Mouse (Mus musculus) embryonic facial prominence, embryonic 14.5 days (tissue): Measurements from ENCODE around the gene Olfr1152. TPM values are rescaled to one million over a fixed set of nuclear protein-coding genes. Genes with fewer than 3 reads are reported as not detected.

Experiments used
- ATAC-seq: fragments of 200-750 bp; cut with Nextera tagmentation; 2 replicates; pipeline ENCODE4 v1.8.0; 2017; ENCODE audit warnings: low read depth, moderate number of reproducible peaks, moderate TSS enrichment
- DNase-seq: peaks from one replicate; pipeline ENCODE4 v3.0.0-alpha.2; 2015; ENCODE audit warnings: low spot score
- H3K27ac ChIP-seq: fragments of 300-500 bp; sonication (generic); replicated peaks from 2 replicates; pipeline ENCODE4 v1.5.1; 2014; ENCODE audit warnings: low read depth, mild to moderate bottlenecking, low read length, moderate library complexity
- H3K27me3 ChIP-seq: fragments of 300-500 bp; sonication (generic); replicated peaks from 2 replicates; pipeline ENCODE4 v1.6.1; 2014; ENCODE audit warnings: low read length; ENCODE audit not compliant: control insufficient read depth, insufficient read depth
- H3K36me3 ChIP-seq: fragments of 300-500 bp; sonication (generic); 2 replicates; pipeline ENCODE4 v1.6.1; 2014; ENCODE audit warnings: low read length, mixed read lengths; ENCODE audit not compliant: control insufficient read depth, insufficient read depth
- H3K4me1 ChIP-seq: fragments of 300-500 bp; sonication (generic); 2 replicates; pipeline ENCODE4 v1.6.1; 2014; ENCODE audit warnings: antibody characterized with exemption, low read length; ENCODE audit not compliant: control insufficient read depth, insufficient read depth
- H3K4me2 ChIP-seq: fragments of 300-500 bp; sonication (generic); 2 replicates; pipeline ENCODE4 v1.6.1; 2014; ENCODE audit warnings: low read depth, mild to moderate bottlenecking, low read length, moderate library complexity, mixed read lengths
- H3K4me3 ChIP-seq: fragments of 300-500 bp; sonication (generic); 2 replicates; pipeline ENCODE4 v1.5.1; 2014; ENCODE audit warnings: low read depth, mild to moderate bottlenecking, low read length
- H3K9ac ChIP-seq: fragments of 300-500 bp; sonication (generic); 2 replicates; pipeline ENCODE4 v1.6.1; 2014; ENCODE audit warnings: low read depth, mild to moderate bottlenecking, low read length, moderate library complexity, mixed read lengths
- H3K9me3 ChIP-seq: fragments of 300-500 bp; sonication (generic); 2 replicates; pipeline ENCODE4 v1.6.1; 2016; ENCODE audit warnings: low read length; ENCODE audit not compliant: control insufficient read depth
- WGBS: fragments of 180-500 bp; shearing (Covaris S2); extraction: QIAGEN DNeasy Blood & Tissue Kit; methylation state at CpG from one replicate; pipeline ENCODE4 v1.1.7; 2014; 5-methylcytosine and 5-hydroxymethylcytosine counted together
- polyA plus RNA-seq: library from polyadenylated mRNA; unstranded; fragments of >200 nt; fragmentation: Nextera tagmentation; extraction: Ambion mirVana; gene quantifications from 2 replicates; pipeline ENCODE4 v1.2.1, GENCODE M21; 2014

The Olfr1152 gene
- polyA plus RNA-seq: 0.06 TPM in 1 of 2 replicates, not detected in the other

GRCm38 (mm10) chr2:87866192-87866591 is at the start of gene Olfr1152:
Gene Olfr1152, plus strand, starts transcription at chr2:87866492.
- Histone ChIP-seq H3K4me1 (no peaks in the 10 kb centered on the region), H3K9me3 (no peaks in the 10 kb centered on the region)
- DNase-seq: no peak

GRCm38 (mm10) chr2:87830233-87830632 is 36.1 kb upstream of the Olfr1152 start, which contains the start of gene Olfr1148:
Gene Olfr1148, plus strand, starts transcription at chr2:87830533.
- H3K27me3 ChIP-seq: no peaks in the 10 kb centered on the region
- ATAC-seq (no peak), DNase-seq (no peak)
- no peak within 1 kb of the TSS for H3K9ac ChIP-seq
- H3K4me2 ChIP-seq: no peak within 1 kb of the TSS
- no peaks in the 10 kb centered on the region for H3K4me1 ChIP-seq
- no peaks in the 10 kb centered on the region for H3K9me3 ChIP-seq
- H3K4me3 ChIP-seq: no peak within 1 kb of the TSS
- H3K27ac ChIP-seq: no peak within 1 kb of the TSS
- WGBS: 95% methylated on average over 1 of the region's 1 CpGs
- H3K36me3 ChIP-seq: no peaks in the 10 kb centered on the region

More at GRCm38 (mm10) chr2:87866192-87866591, at the start of gene Olfr1152:
- Histone ChIP-seq H3K4me2 (no peak within 1 kb of the TSS), H3K27ac (no peak within 1 kb of the TSS), H3K9ac (no peak within 1 kb of the TSS), H3K36me3 (no peaks in the 10 kb centered on the region), H3K27me3 (no peaks in the 10 kb centered on the region), H3K4me3 (no peak within 1 kb of the TSS)
- ATAC-seq: no peak

GRCm38 (mm10) chr2:87843693-87844092 is 22.6 kb upstream of the Olfr1152 start, which contains the start of gene Olfr1150-ps1:
Gene Olfr1150-ps1, plus strand, starts transcription at chr2:87843993.
- Histone ChIP-seq H3K9me3 (no peaks in the 10 kb centered on the region), H3K4me2 (no peak within 1 kb of the TSS), H3K27ac (no peak within 1 kb of the TSS), H3K36me3 (no peaks in the 10 kb centered on the region), H3K4me1 (no peaks in the 10 kb centered on the region), H3K4me3 (no peak within 1 kb of the TSS), H3K9ac (no peak within 1 kb of the TSS), H3K27me3 (no peaks in the 10 kb centered on the region)
- no peak for ATAC-seq
- DNase-seq: no peak
- 78% methylated on average over 1 of the region's 1 CpGs for WGBS

GRCm38 (mm10) chr2:87855562-87855961 is 10.7 kb upstream of the Olfr1152 start, which contains the start of gene Olfr1151:
Gene Olfr1151, plus strand, starts transcription at chr2:87855862.
- H3K4me2 ChIP-seq: no peak within 1 kb of the TSS
- no peak for DNase-seq
- ATAC-seq: no peak
- no peak within 1 kb of the TSS for H3K9ac ChIP-seq
- H3K27ac ChIP-seq: no peak within 1 kb of the TSS
- H3K9me3 ChIP-seq: no peaks in the 10 kb centered on the region
- H3K36me3 ChIP-seq: no peaks in the 10 kb centered on the region
- 89% methylated on average over 1 of the region's 1 CpGs for WGBS
- H3K4me3 ChIP-seq: no peak within 1 kb of the TSS
- no peaks in the 10 kb centered on the region for H3K27me3 ChIP-seq
- H3K4me1 ChIP-seq: no peaks in the 10 kb centered on the region

- WGBS: 66% methylated on average over 1 of the region's 1 CpGs
- DNase-seq: no peak
- H3K9ac ChIP-seq: no peak within 1 kb of the TSS
- H3K4me3 ChIP-seq: no peak within 1 kb of the TSS
- no peaks in the 10 kb centered on the region for H3K4me1 ChIP-seq
- no peak for ATAC-seq
- no peak within 1 kb of the TSS for H3K4me2 ChIP-seq
- H3K9me3 ChIP-seq: no peaks in the 10 kb centered on the region
- H3K27me3 ChIP-seq: no peaks in the 10 kb centered on the region
- no peak within 1 kb of the TSS for H3K27ac ChIP-seq
- H3K36me3 ChIP-seq: no peaks in the 10 kb centered on the region
Observed at GRCm38 (mm10) chr2:87894662-87895061, 28.4 kb downstream of the Olfr1152 start, which contains the start of gene Olfr1153. Gene Olfr1153, plus strand, starts transcription at chr2:87894962.

- 86% methylated on average over 1 of the region's 1 CpGs for WGBS
- H3K4me1 ChIP-seq: no peaks in the 10 kb centered on the region
- H3K36me3 ChIP-seq: no peaks in the 10 kb centered on the region
- DNase-seq: no peak
- no peak within 1 kb of the TSS for H3K27ac ChIP-seq
- no peak within 1 kb of the TSS for H3K4me2 ChIP-seq
- H3K4me3 ChIP-seq: no peak within 1 kb of the TSS
- no peak within 1 kb of the TSS for H3K9ac ChIP-seq
- H3K9me3 ChIP-seq: no peaks in the 10 kb centered on the region
- no peaks in the 10 kb centered on the region for H3K27me3 ChIP-seq
- no peak for ATAC-seq
Observed at GRCm38 (mm10) chr2:87905066-87905465, 38.8 kb downstream of the Olfr1152 start, which contains the start of gene Olfr1154. Gene Olfr1154, minus strand, starts transcription at chr2:87905166.

Other genes starting within 250 kb of the Olfr1152 start
- not detected in 2 replicates for gene Olfr1131, start 239.4 kb upstream of the Olfr1152 start, polyA plus RNA-seq
- gene Olfr1132, start 229.0 kb upstream of the Olfr1152 start, polyA plus RNA-seq: not detected in 2 replicates
- 0.29 TPM in 1 of 2 replicates, not detected in the other for gene Olfr1133, start 219.1 kb upstream of the Olfr1152 start, polyA plus RNA-seq
- not detected in 2 replicates for gene Olfr1134, start 208.0 kb upstream of the Olfr1152 start, polyA plus RNA-seq
- gene Olfr1135, start 192.8 kb upstream of the Olfr1152 start, polyA plus RNA-seq: not detected in 2 replicates
- gene Olfr1136, start 172.5 kb upstream of the Olfr1152 start, polyA plus RNA-seq: not detected in 2 replicates
- gene Olfr1137, start 153.3 kb upstream of the Olfr1152 start, polyA plus RNA-seq: not detected in 2 replicates
- gene Olfr1138, start 126.5 kb upstream of the Olfr1152 start, polyA plus RNA-seq: not detected in 2 replicates
- not detected in 2 replicates for gene Olfr1140, start 122.7 kb upstream of the Olfr1152 start, polyA plus RNA-seq
- gene Olfr1141, start 112.5 kb upstream of the Olfr1152 start, polyA plus RNA-seq: not detected in 2 replicates
- not detected in 2 replicates for gene Olfr152, start 87.0 kb upstream of the Olfr1152 start, polyA plus RNA-seq
- gene Olfr1143, start 65.9 kb upstream of the Olfr1152 start, polyA plus RNA-seq: 0.18 TPM in 1 of 2 replicates, not detected in the other
- not detected in 2 replicates for gene Olfr1145, start 56.7 kb upstream of the Olfr1152 start, polyA plus RNA-seq
- gene Olfr1148, start 36.0 kb upstream of the Olfr1152 start, polyA plus RNA-seq: not detected in 2 replicates
- gene Olfr1150-ps1, start 22.5 kb upstream of the Olfr1152 start, polyA plus RNA-seq: not detected in 2 replicates
- not detected in 2 replicates for gene Olfr1151, start 10.6 kb upstream of the Olfr1152 start, polyA plus RNA-seq
- 0.11 TPM in 1 of 2 replicates, not detected in the other for gene Olfr1153, start 28.5 kb downstream of the Olfr1152 start, polyA plus RNA-seq
- not detected in 2 replicates for gene Olfr1154, start 38.7 kb downstream of the Olfr1152 start, polyA plus RNA-seq
- not detected in 2 replicates for gene Olfr1155, start 78.6 kb downstream of the Olfr1152 start, polyA plus RNA-seq
- 0.11 TPM in 1 of 2 replicates, not detected in the other for gene Olfr1156, start 86.6 kb downstream of the Olfr1152 start, polyA plus RNA-seq
- not detected in 2 replicates for gene Olfr1157, start 101.8 kb downstream of the Olfr1152 start, polyA plus RNA-seq
- gene Olfr74, start 108.2 kb downstream of the Olfr1152 start, polyA plus RNA-seq: not detected in 2 replicates
- gene Olfr1158, start 123.6 kb downstream of the Olfr1152 start, polyA plus RNA-seq: not detected in 2 replicates
- gene Olfr1160, start 141.8 kb downstream of the Olfr1152 start, polyA plus RNA-seq: not detected in 2 replicates
- not detected in 2 replicates for gene Olfr1161, start 156.3 kb downstream of the Olfr1152 start, polyA plus RNA-seq
- not detected in 2 replicates for gene Olfr73, start 171.2 kb downstream of the Olfr1152 start, polyA plus RNA-seq
- 0.09 TPM in 1 of 2 replicates, not detected in the other for gene Olfr1162, start 184.6 kb downstream of the Olfr1152 start, polyA plus RNA-seq
- gene Olfr1163, start 205.3 kb downstream of the Olfr1152 start, polyA plus RNA-seq: not detected in 2 replicates
- gene Olfr1164, start 227.5 kb downstream of the Olfr1152 start, polyA plus RNA-seq: not detected in 2 replicates